ENCODE assay signal across 26 mouse cellular contexts in genomic region chr4:128100541-128100940, GRCm38 (mm10).
DNase-seq lines count a peak whose midpoint lies in the region; ATAC-seq and TF ChIP-seq lines count a peak whose summit lies in the region.
"Had no signal": no experiment of that assay in that cellular context is flagged by ENCODE, and none has a peak within 500 bp of the region (broad histone marks: within the 10 kb centered on the region; RNA-seq: fewer than 3 reads in every experiment).

No protein-coding gene starts in this region.

- H3K27ac ChIP-seq in forebrain, postnatal 0 days (ENCODE audit: low read depth, low read length): no peak overlapping the region
- no peak overlapping the region for H3K27ac ChIP-seq in forebrain, embryonic 12.5 days
- H3K27ac ChIP-seq in midbrain, embryonic 10.5 days (replicated peaks): peak overlapping the region; percentile 79
- no peak overlapping the region for H3K27ac ChIP-seq in midbrain, postnatal 0 days (ENCODE audit: low read depth, low read length)
- H3K27ac ChIP-seq in stomach, embryonic 14.5 days (ENCODE audit: low read length): no peak overlapping the region
- no peak overlapping the region for H3K27ac ChIP-seq in stomach, postnatal 0 days (replicated peaks)
- H3K27ac ChIP-seq: embryonic facial prominence, embryonic 15.5 days; forebrain, embryonic 10.5 days; heart, embryonic 10.5 days; hindbrain, embryonic 15.5 days had no signal

- H3K4me1 ChIP-seq in forebrain, postnatal 0 days (ENCODE audit: insufficient read depth): no peaks in the 10 kb centered on the region
- peaks cover 15% of the 10 kb centered on the region; the same call in 1 of the 2 replicates for H3K4me1 ChIP-seq in forebrain, embryonic 12.5 days
- peaks cover 27% of the 10 kb centered on the region for H3K4me1 ChIP-seq in midbrain, embryonic 10.5 days
- peaks cover 10% of the 10 kb centered on the region; the same call in 1 of the 2 replicates for H3K4me1 ChIP-seq in midbrain, postnatal 0 days (ENCODE audit: insufficient read depth, low read length)
- no peaks in the 10 kb centered on the region for H3K4me1 ChIP-seq in stomach, embryonic 14.5 days (ENCODE audit: control insufficient read depth, insufficient read depth, low read length)
- H3K4me1 ChIP-seq in stomach, postnatal 0 days (replicated peaks; ENCODE audit: control insufficient read depth, insufficient read depth): no peaks in the 10 kb centered on the region
- H3K4me1 ChIP-seq: embryonic facial prominence, embryonic 15.5 days; heart, embryonic 10.5 days had no signal

- no peaks in the 10 kb centered on the region for H3K27me3 ChIP-seq in forebrain, postnatal 0 days (ENCODE audit: insufficient read depth, low read length)
- H3K27me3 ChIP-seq in forebrain, embryonic 12.5 days: 0 out of 2 replicates have a peak, but pooled peaks cover 12% of the 10 kb centered on the region
- peaks cover 15% of the 10 kb centered on the region for H3K27me3 ChIP-seq in midbrain, embryonic 10.5 days (ENCODE audit: low read depth, poor library complexity, severe bottlenecking)
- H3K27me3 ChIP-seq in midbrain, postnatal 0 days (ENCODE audit: insufficient read depth, low read length): no peaks in the 10 kb centered on the region
- H3K27me3 ChIP-seq in stomach, embryonic 14.5 days (ENCODE audit: control insufficient read depth, insufficient read depth, low read length): no peaks in the 10 kb centered on the region
- H3K27me3 ChIP-seq in stomach, postnatal 0 days (ENCODE audit: control insufficient read depth, insufficient read depth, low read length): no peaks in the 10 kb centered on the region
- H3K27me3 ChIP-seq: embryonic facial prominence, embryonic 15.5 days; hindbrain, embryonic 15.5 days had no signal

- WGBS in forebrain, postnatal 0 days: 47% methylated on average over 5 of the region's 5 CpGs
- WGBS in forebrain, embryonic 12.5 days: 43% methylated on average over 5 of the region's 5 CpGs
- 41% methylated on average over 5 of the region's 5 CpGs for WGBS in midbrain, embryonic 10.5 days
- WGBS in midbrain, postnatal 0 days: 35% methylated on average over 5 of the region's 5 CpGs
- 68% methylated on average over 5 of the region's 5 CpGs for WGBS in stomach, embryonic 14.5 days
- 58% methylated on average over 5 of the region's 5 CpGs for WGBS in stomach, postnatal 0 days

- no peak for TF ChIP-seq CTCF in forebrain, postnatal 0 days (IDR thresholded peaks at IDR 0.05; ENCODE audit: low read depth)
- TF ChIP-seq CTCF in midbrain, postnatal 0 days (IDR thresholded peaks at IDR 0.05): no peak
- TF ChIP-seq CTCF in stomach, postnatal 0 days (IDR thresholded peaks at IDR 0.05; ENCODE audit: low read depth): no peak

- no peak overlapping the region for H3K9ac ChIP-seq in forebrain, postnatal 0 days
- H3K9ac ChIP-seq in forebrain, embryonic 12.5 days: no peak overlapping the region
- no peak overlapping the region for H3K9ac ChIP-seq in midbrain, postnatal 0 days (replicated peaks; ENCODE audit: low read length, poor library complexity, severe bottlenecking)
- H3K9ac ChIP-seq in stomach, embryonic 14.5 days (replicated peaks; ENCODE audit: low read depth, low read length): no peak overlapping the region
- no peak overlapping the region for H3K9ac ChIP-seq in stomach, postnatal 0 days (ENCODE audit: low read length)
- H3K9ac ChIP-seq: embryonic facial prominence, embryonic 15.5 days; hindbrain, embryonic 15.5 days had no signal

- ATAC-seq in forebrain, postnatal 0 days: peak; percentile 29; the same call in 1 of the 2 replicates
- ATAC-seq in forebrain, embryonic 12.5 days (ENCODE audit: low FRiP score): no peak
- ATAC-seq in midbrain, postnatal 0 days (ENCODE audit: low FRiP score): no peak
- peak; percentile 71; the same call in 1 of the 2 replicates for ATAC-seq in stomach, embryonic 14.5 days (ENCODE audit: insufficient number of reproducible peaks, insufficient read depth, low FRiP score, low read depth)
- ATAC-seq in stomach, postnatal 0 days (ENCODE audit: low FRiP score, low TSS enrichment): no peak
- ATAC-seq: CD4-positive, CD25-positive, alpha-beta regulatory T cell, adult 4 months; inflammation-experienced regulatory T-cells, adult 6 months had no signal

- peak; percentile 16 for DNase-seq in embryo, embryonic 10 days (ENCODE audit: low spot score)
- DNase-seq in embryo, embryonic 11 days: no peak
- DNase-seq in forebrain, postnatal 0 days: no peak
- peak; percentile 54 for DNase-seq in midbrain, embryonic 10.5 days (ENCODE audit: low spot score)
- no peak for DNase-seq in midbrain, postnatal 0 days (ENCODE audit: low spot score)
- DNase-seq in stomach, postnatal 0 days (ENCODE audit: low spot score): no peak
- DNase-seq: adrenal gland, adult 8-10 months; adrenal gland, postnatal 36 days; B cell, adult 2 months; cerebellum, adult 11 months; cerebellum, adult 8-10 months; cerebellum, postnatal 14 days; gastrocnemius, postnatal 10 days; heart, adult 18-20 months; heart, postnatal 10 days; heart, postnatal 4 days had no signal

- H3K36me3 ChIP-seq in forebrain, postnatal 0 days (ENCODE audit: insufficient read depth): no peaks in the 10 kb centered on the region
- H3K36me3 ChIP-seq in forebrain, embryonic 12.5 days (replicated peaks): no peaks in the 10 kb centered on the region
- H3K36me3 ChIP-seq in midbrain, embryonic 10.5 days: no peaks in the 10 kb centered on the region
- no peaks in the 10 kb centered on the region for H3K36me3 ChIP-seq in midbrain, postnatal 0 days (ENCODE audit: insufficient read depth, low read length)
- no peaks in the 10 kb centered on the region for H3K36me3 ChIP-seq in stomach, embryonic 14.5 days (ENCODE audit: control insufficient read depth, insufficient read depth, low read length)
- H3K36me3 ChIP-seq in stomach, postnatal 0 days (ENCODE audit: control insufficient read depth, insufficient read depth, low read length): no peaks in the 10 kb centered on the region
- H3K36me3 ChIP-seq: embryonic facial prominence, embryonic 15.5 days; forebrain, embryonic 10.5 days; G1E; heart, embryonic 10.5 days; hindbrain, embryonic 15.5 days had no signal

- no peak overlapping the region for H3K4me3 ChIP-seq in forebrain, postnatal 0 days (ENCODE audit: low read depth, low read length)
- H3K4me3 ChIP-seq in forebrain, embryonic 12.5 days (replicated peaks): no peak overlapping the region
- H3K4me3 ChIP-seq in midbrain, embryonic 10.5 days: no peak overlapping the region
- H3K4me3 ChIP-seq in midbrain, postnatal 0 days (ENCODE audit: low read depth, low read length): no peak overlapping the region
- no peak overlapping the region for H3K4me3 ChIP-seq in stomach, embryonic 14.5 days (ENCODE audit: low read depth, low read length)
- H3K4me3 ChIP-seq in stomach, postnatal 0 days (ENCODE audit: low read depth, low read length): no peak overlapping the region
- H3K4me3 ChIP-seq: embryonic facial prominence, embryonic 15.5 days; erythroblast, embryonic 14.5 days; forebrain, embryonic 10.5 days; heart, embryonic 10.5 days; hindbrain, embryonic 15.5 days had no signal

- no peaks in the 10 kb centered on the region for H3K9me3 ChIP-seq in forebrain, postnatal 0 days (ENCODE audit: low read length)
- H3K9me3 ChIP-seq in forebrain, embryonic 12.5 days: no peaks in the 10 kb centered on the region
- H3K9me3 ChIP-seq in midbrain, embryonic 10.5 days (replicated peaks): no peaks in the 10 kb centered on the region
- H3K9me3 ChIP-seq in midbrain, postnatal 0 days (ENCODE audit: low read length): no peaks in the 10 kb centered on the region
- H3K9me3 ChIP-seq in stomach, embryonic 14.5 days (ENCODE audit: control insufficient read depth, low read depth, low read length): no peaks in the 10 kb centered on the region
- no peaks in the 10 kb centered on the region for H3K9me3 ChIP-seq in stomach, postnatal 0 days (ENCODE audit: control insufficient read depth, low read length)
- H3K9me3 ChIP-seq: embryonic facial prominence, embryonic 15.5 days; forebrain, embryonic 10.5 days; heart, embryonic 10.5 days; hindbrain, embryonic 15.5 days had no signal

- no peak for TF ChIP-seq EP300 in stomach, postnatal 0 days (optimal IDR thresholded peaks at IDR 0.05)

- H3K4me2 ChIP-seq in forebrain, postnatal 0 days (ENCODE audit: low read depth): no peak overlapping the region
- no peak overlapping the region for H3K4me2 ChIP-seq in forebrain, embryonic 12.5 days
- H3K4me2 ChIP-seq in midbrain, postnatal 0 days (ENCODE audit: low read depth, low read length, poor library complexity, severe bottlenecking): no peak overlapping the region
- H3K4me2 ChIP-seq in stomach, embryonic 14.5 days (replicated peaks; ENCODE audit: low read depth, low read length): no peak overlapping the region
- H3K4me2 ChIP-seq in stomach, postnatal 0 days (replicated peaks; ENCODE audit: low read depth): no peak overlapping the region
- H3K4me2 ChIP-seq: embryonic facial prominence, embryonic 15.5 days; hindbrain, embryonic 15.5 days had no signal

Comparison
In these comparisons a context has a peak if more than half of its experiments do, and no peak if none do; other contexts are left out.
1. DNase-seq: peak in embryo, embryonic 10 days (single experiment) and midbrain, embryonic 10.5 days (single experiment); none in embryo, embryonic 11 days (single experiment), forebrain, postnatal 0 days (single experiment), midbrain, postnatal 0 days (single experiment) and stomach, postnatal 0 days (single experiment).
2. ATAC-seq: peak in forebrain, postnatal 0 days (single experiment) and stomach, embryonic 14.5 days (single experiment); none in forebrain, embryonic 12.5 days (single experiment), midbrain, postnatal 0 days (single experiment) and stomach, postnatal 0 days (single experiment).